Mouse (Mus musculus): ENCODE results near the gene Dguok. TPM values are rescaled to one million over a fixed set of nuclear protein-coding genes. Genes with fewer than 3 reads are reported as not detected.

Gene Dguok
- polyA plus RNA-seq, 2 experiments: 77.0 to 104 TPM

- TF ChIP-seq POLR2A (IDR thresholded peaks at IDR 0.05; ENCODE audit: borderline replicate concordance, extremely low read depth, insufficient read depth, insufficient read length): no peak
- Histone ChIP-seq H3K9me3 (ENCODE audit: control insufficient read depth, low read length) (no peaks in the 10 kb centered on the region), H3K36me3 (ENCODE audit: control insufficient read depth, insufficient read depth, low read length) (peaks cover 4% of the 10 kb centered on the region; the same call in 1 of the 2 replicates), H3K4me1 (ENCODE audit: control insufficient read depth, insufficient read depth, low read length) (peaks cover 7% of the 10 kb centered on the region; the same call in 1 of the 2 replicates), H3K4me3 (replicated peaks; ENCODE audit: low read length) (no peak overlapping the region), H3K27me3 (ENCODE audit: control insufficient read depth, insufficient read depth, low read length) (no peaks in the 10 kb centered on the region), H3K4me2 (replicated peaks; ENCODE audit: low read depth, low read length, severe bottlenecking) (no peak overlapping the region), H3K9ac (ENCODE audit: low read depth, low read length, severe bottlenecking) (no peak overlapping the region), H3K27ac (replicated peaks; ENCODE audit: low read depth, low read length) (no peak overlapping the region)
- ATAC-seq (ENCODE audit: low FRiP score, low read depth) (no peak), DNase-seq (ENCODE audit: low spot score) (no peak)
- 44% methylated on average over 4 of the region's 4 CpGs for WGBS
These were observed 33.2 kb upstream of the Dguok start for GRCm38 (mm10) chr6:83540017-83540416.

- H3K36me3 ChIP-seq (ENCODE audit: control insufficient read depth, insufficient read depth, low read length): no peaks in the 10 kb centered on the region
- peaks cover 5% of the 10 kb centered on the region; the same call in 1 of the 2 replicates for H3K4me1 ChIP-seq (ENCODE audit: control insufficient read depth, insufficient read depth, low read length)
- no peak overlapping the region for H3K4me3 ChIP-seq (replicated peaks; ENCODE audit: low read length)
- DNase-seq (ENCODE audit: low spot score) (no peak), ATAC-seq (ENCODE audit: low FRiP score, low read depth) (no peak)
- H3K27me3 ChIP-seq (ENCODE audit: control insufficient read depth, insufficient read depth, low read length): no peaks in the 10 kb centered on the region
- no peak overlapping the region for H3K4me2 ChIP-seq (replicated peaks; ENCODE audit: low read depth, low read length, severe bottlenecking)
- no peak overlapping the region for H3K9ac ChIP-seq (ENCODE audit: low read depth, low read length, severe bottlenecking)
- peak overlapping the region; percentile 28; the same call in 1 of the 2 replicates for H3K27ac ChIP-seq (replicated peaks; ENCODE audit: low read depth, low read length)
- H3K9me3 ChIP-seq (ENCODE audit: control insufficient read depth, low read length): no peaks in the 10 kb centered on the region
- TF ChIP-seq POLR2A (IDR thresholded peaks at IDR 0.05; ENCODE audit: borderline replicate concordance, extremely low read depth, insufficient read depth, insufficient read length): no peak
- 27% methylated on average over 6 of the region's 6 CpGs for WGBS
These were observed 30.0 kb upstream of the Dguok start for GRCm38 (mm10) chr6:83536795-83537059.

GRCm38 (mm10) chr6:83536028-83536794 is 29.4 kb upstream of the Dguok start, which contains the start of gene Actg2:
Gene Actg2, minus strand, starts transcription at chr6:83536265.
- Histone ChIP-seq H3K36me3 (ENCODE audit: control insufficient read depth, insufficient read depth, low read length) (no peaks in the 10 kb centered on the region), H3K27me3 (ENCODE audit: control insufficient read depth, insufficient read depth, low read length) (no peaks in the 10 kb centered on the region), H3K9ac (ENCODE audit: low read depth, low read length, severe bottlenecking) (no peak within 1 kb of the TSS), H3K27ac (replicated peaks; ENCODE audit: low read depth, low read length) (peak within 1 kb of the TSS; percentile 28; the same call in 1 of the 2 replicates), H3K4me2 (replicated peaks; ENCODE audit: low read depth, low read length, severe bottlenecking) (no peak within 1 kb of the TSS), H3K4me3 (replicated peaks; ENCODE audit: low read length) (no peak within 1 kb of the TSS), H3K9me3 (ENCODE audit: control insufficient read depth, low read length) (no peaks in the 10 kb centered on the region), H3K4me1 (ENCODE audit: control insufficient read depth, insufficient read depth, low read length) (peaks cover 4% of the 10 kb centered on the region; the same call in 1 of the 2 replicates)
- ATAC-seq (ENCODE audit: low FRiP score, low read depth) (no peak), DNase-seq (ENCODE audit: low spot score) (no peak)
- TF ChIP-seq POLR2A (IDR thresholded peaks at IDR 0.05; ENCODE audit: borderline replicate concordance, extremely low read depth, insufficient read depth, insufficient read length): no peak
- WGBS: 61% methylated on average over 12 of the region's 12 CpGs

- DNase-seq (ENCODE audit: low spot score): no peak
- H3K4me1 ChIP-seq (ENCODE audit: control insufficient read depth, insufficient read depth, low read length): peaks cover 2% of the 10 kb centered on the region; the same call in 1 of the 2 replicates
- no peak overlapping the region for H3K9ac ChIP-seq (ENCODE audit: low read depth, low read length, severe bottlenecking)
- no peaks in the 10 kb centered on the region for H3K27me3 ChIP-seq (ENCODE audit: control insufficient read depth, insufficient read depth, low read length)
- TF ChIP-seq POLR2A (IDR thresholded peaks at IDR 0.05; ENCODE audit: borderline replicate concordance, extremely low read depth, insufficient read depth, insufficient read length): no peak
- H3K36me3 ChIP-seq (ENCODE audit: control insufficient read depth, insufficient read depth, low read length): no peaks in the 10 kb centered on the region
- 79% methylated on average over 2 of the region's 2 CpGs for WGBS
- H3K4me3 ChIP-seq (replicated peaks; ENCODE audit: low read length): no peak overlapping the region
- H3K9me3 ChIP-seq (ENCODE audit: control insufficient read depth, low read length): no peaks in the 10 kb centered on the region
- ATAC-seq (ENCODE audit: low FRiP score, low read depth): no peak
- H3K4me2 ChIP-seq (replicated peaks; ENCODE audit: low read depth, low read length, severe bottlenecking): no peak overlapping the region
- H3K27ac ChIP-seq (replicated peaks; ENCODE audit: low read depth, low read length): no peak overlapping the region
These were observed 25.8 kb upstream of the Dguok start for GRCm38 (mm10) chr6:83532608-83533007.

- ATAC-seq (ENCODE audit: low FRiP score, low read depth) (no peak), DNase-seq (ENCODE audit: low spot score) (no peak)
- no peak overlapping the region for H3K27ac ChIP-seq (replicated peaks; ENCODE audit: low read depth, low read length)
- no peaks in the 10 kb centered on the region for H3K27me3 ChIP-seq (ENCODE audit: control insufficient read depth, insufficient read depth, low read length)
- H3K4me1 ChIP-seq (ENCODE audit: control insufficient read depth, insufficient read depth, low read length): no peaks in the 10 kb centered on the region
- TF ChIP-seq POLR2A (IDR thresholded peaks at IDR 0.05; ENCODE audit: borderline replicate concordance, extremely low read depth, insufficient read depth, insufficient read length): no peak
- no peaks in the 10 kb centered on the region for H3K36me3 ChIP-seq (ENCODE audit: control insufficient read depth, insufficient read depth, low read length)
- H3K9ac ChIP-seq (ENCODE audit: low read depth, low read length, severe bottlenecking): no peak overlapping the region
- 46% methylated on average over 6 of the region's 6 CpGs for WGBS
- H3K4me3 ChIP-seq (replicated peaks; ENCODE audit: low read length): no peak overlapping the region
- no peaks in the 10 kb centered on the region for H3K9me3 ChIP-seq (ENCODE audit: control insufficient read depth, low read length)
- no peak overlapping the region for H3K4me2 ChIP-seq (replicated peaks; ENCODE audit: low read depth, low read length, severe bottlenecking)
These were observed 16.4 kb upstream of the Dguok start for GRCm38 (mm10) chr6:83523194-83523593.
